Mouse (Mus musculus) adrenal gland, postnatal 4 days (tissue): ENCODE data around the gene Pcolce. TPM values are rescaled to one million over a fixed set of nuclear protein-coding genes. Genes with fewer than 3 reads are reported as not detected.
"Not testable (repeated sequence)": the region's sequence is repeated elsewhere in the genome, so short reads cannot be mapped to it uniquely, and the experiment has no call there.

Experiments used
- DNase-seq, 2 experiments: peaks; one replicate each; pipeline ENCODE4 v3.0.0; 2021 to 2022; ENCODE audit warnings: low spot score in 2 of 2, mixed read lengths in 2 of 2
- total RNA-seq, 2 experiments: library from RNA; stranded (reverse); gene quantifications; 2 replicates each; pipeline ENCODE4 v1.2.3; 2021

Pcolce gene
- total RNA-seq, 2 experiments from 2014 or later = 549 to 594 TPM

DNA sequence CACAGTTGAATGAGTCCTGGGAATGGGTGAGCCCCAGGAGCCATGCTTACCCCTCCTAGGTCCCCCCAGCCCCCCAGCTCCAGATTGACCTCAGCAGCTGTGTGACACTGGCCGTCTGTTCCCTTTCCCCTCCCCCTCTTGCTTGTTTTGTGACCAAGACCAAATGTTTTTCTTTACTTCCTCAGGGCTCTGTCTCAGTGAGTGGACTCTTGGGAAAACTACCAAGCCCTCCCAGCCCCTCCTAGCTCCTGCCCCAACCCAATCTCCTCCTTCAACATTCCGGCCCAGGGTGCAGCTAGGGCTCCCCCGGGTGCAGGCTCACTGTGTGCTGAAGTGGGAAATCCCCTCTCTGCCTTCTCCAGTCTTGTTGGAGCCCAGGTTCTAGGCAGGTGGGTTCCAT, 17.0 kb upstream of the Pcolce start:
- no peak for DNase-seq

DNA sequence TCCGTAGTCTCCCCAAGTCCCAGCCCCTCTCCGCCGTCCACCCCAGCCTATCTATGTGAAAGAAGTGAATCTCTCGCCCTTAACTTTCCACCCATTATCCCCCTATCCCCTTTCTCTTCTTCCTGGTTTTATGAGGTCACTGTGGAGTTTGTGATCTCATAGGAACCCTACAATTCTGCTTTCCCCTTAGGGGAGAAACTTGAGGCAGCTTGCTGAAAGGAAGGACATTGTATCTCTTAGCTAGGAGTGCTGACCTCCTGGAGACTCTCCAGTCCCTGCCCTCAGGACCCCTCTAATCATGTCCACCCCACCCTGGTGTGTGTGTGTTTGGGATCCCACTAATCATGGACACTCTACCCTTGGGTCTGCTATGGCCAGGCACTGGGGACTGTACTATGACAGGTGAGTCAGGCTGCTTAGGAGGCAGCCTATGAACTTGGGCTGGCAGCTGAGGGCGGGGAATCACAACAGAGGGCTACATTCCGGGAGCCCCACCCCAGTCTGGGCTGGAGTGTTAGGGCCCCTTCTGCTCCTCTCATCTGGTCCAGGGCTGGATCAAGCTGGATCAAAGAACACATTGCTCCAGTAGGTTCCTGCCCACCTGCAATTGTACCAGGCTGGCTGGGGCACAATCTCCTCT, 16.4 kb upstream of the Pcolce start:
- no peak for DNase-seq

DNA sequence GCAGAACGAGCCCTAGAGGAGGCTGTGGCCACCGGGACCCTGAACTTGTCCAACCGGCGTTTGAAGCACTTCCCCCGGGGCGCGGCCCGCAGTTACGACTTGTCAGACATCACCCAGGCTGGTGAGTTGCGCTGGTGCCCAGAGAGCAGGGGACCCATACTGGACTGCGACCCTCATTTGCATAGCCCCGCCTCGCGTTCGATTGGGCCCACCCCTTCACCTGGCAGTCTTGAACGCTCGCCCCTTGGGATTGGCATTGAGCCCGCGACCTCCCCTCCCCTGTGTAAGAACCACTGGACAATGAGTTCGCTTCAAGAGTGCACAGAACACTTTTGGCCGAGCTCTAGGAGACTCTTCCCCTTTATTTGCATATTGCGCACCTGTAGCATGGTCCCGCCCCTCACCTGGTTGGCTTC, 15.7 kb upstream of the Pcolce start:
- no peak for DNase-seq

DNA sequence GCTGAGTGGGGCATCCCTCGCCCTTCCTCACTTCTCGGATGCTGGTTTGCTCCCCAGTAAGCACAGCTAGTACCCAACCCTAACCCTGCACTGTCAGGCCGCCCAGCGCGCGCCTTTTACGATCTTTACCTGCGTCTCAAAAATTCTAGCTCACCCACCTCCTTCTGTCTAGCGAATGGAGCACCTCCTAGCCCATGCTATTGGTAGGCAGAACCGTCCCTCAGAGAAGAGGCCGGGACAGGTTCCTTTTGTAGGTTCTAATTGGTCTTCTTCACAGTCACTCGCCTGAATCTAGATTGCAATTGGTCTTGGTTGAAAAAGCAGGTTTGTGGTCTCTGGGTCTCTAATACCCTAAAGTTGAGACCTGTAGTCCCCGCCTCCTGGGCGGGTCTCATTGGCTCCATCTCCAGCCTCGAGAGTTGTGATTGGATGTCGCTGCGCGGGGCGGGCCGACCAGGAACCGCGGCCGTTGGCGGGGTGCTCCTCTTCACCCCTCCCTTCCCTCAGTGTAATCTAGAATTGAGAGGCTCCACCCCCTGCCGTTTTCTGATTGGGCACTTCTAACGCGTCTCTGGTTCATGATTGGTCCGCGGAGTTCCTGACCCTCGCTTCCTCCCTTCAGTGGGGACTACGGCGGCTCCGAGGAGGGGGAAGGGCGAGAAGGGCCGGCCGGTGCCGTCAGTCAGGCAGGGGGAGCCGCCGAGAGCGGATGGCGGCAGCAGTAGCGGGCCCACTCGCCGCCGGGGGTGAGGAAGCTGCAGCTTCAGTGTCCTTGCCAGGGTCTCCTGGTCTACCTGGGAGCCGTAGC, 15.1 kb upstream of the Pcolce start, which contains the start of the genes Fbxo24, Lrch4 and Gm20605:
Fbxo24 (minus strand) TSS at position 505 of the 808 bp plus-strand sequence.
Lrch4 (plus strand) TSS at position 624 of the 808 bp plus-strand sequence.
Gm20605 (plus strand) TSS at position 678 of the 808 bp plus-strand sequence.
- DNase-seq = peak; percentile 88 to 97

DNA sequence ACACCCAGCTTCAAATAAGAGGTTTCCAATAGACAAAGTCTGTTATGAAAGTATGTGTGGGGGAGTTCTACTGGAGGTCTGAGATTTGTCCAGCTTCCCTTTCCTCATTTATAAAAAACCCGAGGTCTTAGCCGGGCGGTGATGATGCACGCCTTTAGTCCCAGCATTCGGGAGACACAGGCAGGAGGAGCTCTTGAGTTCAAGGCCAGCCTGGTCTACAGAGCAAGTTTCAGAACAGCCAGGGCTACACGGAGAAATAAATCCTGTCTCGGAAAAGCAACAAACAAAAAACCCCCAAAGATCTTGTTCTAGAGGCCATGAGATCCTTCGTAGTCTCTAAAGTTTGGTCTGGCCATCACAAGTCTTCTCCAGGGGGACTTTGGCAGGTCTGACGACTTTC, 14.4 kb upstream of the Pcolce start:
- no peak for DNase-seq

DNA sequence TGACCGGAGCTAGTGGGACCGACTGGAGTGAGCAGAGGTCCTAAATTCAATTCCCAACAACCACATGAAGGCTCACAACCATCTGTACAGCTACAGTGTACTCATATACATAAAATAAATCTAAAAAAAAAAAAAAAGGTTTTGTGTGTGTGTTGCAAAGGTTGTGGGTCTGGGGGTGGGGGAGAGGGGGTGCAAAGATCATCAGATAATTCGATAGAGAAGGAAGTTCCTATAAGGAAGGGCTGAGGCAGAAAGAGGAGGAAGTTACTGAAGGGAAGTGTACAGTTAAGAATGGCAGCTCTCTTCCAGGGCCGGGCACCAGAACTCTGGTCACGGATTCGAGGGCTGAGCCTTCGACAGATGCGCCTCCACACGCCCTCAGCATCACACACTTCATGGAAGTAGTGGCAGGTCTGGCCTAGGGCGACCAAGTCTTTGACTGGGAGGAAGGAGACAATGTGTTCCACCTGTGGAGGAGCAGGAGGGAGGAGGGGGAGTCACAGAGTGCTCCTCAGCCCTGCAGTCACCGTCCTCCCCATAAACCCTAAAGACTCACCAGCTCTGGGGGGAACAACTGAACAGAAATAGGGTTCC, 10.4 kb upstream of the Pcolce start:
- no peak for DNase-seq

DNA sequence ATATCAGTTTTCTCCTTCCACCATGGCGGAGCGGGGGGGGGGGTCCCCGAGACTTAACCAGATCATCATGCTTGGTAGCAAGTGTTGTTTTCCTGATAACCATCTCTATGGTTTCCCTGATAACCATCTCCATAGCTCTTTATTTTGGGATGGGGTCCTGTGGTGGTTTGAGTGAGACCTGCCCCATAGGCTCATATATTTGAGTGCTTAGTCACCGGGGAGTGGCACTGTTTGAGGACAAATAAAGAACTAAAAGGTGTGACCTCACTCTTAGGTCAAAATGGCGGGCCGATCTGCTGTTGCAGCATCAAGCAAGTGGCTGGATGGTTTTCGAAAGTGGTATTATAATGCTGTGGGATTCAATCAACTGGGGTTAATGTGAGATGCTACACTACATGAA, 1.8 kb upstream of the Pcolce start:
- DNase-seq = no peak

DNA sequence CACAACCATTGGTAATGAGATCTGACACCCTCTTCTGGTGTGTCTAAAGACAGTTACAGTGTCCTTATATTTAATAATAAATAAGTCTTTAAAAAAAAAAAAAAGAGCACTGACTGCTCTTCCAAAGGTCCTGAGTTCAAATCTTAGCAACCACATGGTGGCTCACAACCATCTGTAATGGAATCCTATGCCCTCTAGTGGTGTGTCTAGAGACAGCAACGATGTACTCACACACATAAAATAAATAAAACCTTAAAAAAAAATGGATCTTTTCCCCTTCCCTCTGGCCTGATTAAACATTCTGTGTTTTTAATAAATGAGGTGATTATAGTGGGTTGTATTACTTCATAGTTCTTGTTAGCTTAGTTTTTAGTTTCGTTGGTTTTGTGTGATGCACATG, 1.3 kb upstream of the Pcolce start:
- DNase-seq = not testable (repeated sequence)

DNA sequence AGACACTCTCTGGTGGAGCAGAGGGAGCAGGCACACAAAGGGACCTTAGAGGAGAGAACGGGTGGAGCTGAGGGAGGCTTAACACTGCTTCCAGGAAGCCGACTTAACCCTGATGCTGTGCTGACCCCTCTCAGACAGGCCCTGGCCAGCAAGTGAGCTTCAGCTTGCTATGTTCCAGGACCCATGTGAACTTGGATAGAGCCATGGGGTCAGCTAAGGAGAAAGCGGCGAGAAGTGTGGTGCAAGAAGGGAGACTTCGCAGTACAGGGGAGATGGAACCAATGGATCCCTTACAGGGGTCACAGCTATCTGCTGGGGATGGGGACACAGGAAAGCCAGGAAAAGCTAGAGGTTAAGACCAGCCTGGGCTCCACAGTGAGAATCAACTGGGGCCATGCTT, 508 bp downstream of the Pcolce start:
- no peak for DNase-seq

DNA sequence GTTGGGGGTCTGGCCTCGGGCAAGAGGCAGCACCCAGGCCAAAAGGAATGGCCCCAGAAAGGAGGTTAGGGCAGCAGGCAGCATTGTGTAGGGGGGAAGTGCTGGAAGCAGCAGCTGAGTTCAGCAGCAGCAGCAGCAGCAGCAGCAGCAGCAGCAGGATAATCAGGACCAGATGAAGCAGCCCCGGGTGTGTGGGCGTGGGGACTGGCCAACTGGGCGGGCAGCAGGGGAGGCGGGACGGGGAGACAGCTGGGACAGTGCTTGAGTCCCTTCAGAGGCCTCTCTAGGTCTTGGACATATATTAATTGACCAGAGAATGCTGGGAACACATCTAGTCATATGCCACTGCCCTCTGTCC, 2.4 kb downstream of the Pcolce start:
- DNase-seq = peak in 1 of 2 experiments; percentile 65

DNA sequence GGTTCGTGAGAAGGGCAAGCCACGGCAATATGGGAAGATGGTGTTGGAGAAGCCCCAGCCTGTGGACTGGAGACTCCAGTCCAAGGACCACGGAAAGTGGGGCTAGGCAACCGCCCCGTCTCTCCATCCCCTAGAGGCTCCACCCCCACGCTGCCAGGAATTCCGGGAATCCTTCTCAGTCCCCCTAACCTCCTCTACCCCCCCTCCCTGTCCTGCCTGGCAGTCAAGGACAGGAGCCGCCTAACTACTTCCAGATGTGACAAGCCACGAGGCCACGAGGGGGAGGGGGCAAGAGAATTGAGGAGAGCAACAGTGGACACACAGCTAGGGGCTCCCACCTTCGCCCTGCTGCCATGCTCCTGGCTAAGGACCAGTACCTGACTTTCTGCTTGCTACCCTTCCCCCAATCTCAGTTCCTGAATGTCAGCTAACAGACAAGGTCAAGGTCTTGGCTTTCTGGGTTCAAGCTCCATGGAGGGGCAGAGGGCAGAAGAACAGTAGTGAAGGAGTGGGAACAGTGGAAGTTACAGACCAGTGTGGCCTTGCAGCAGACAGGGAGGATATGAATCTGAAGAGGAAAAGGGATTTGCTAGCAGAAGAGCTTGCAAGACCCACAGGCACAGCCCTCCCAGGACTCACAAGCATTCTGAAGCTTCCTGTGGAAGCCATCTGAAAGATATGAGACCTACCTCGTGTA, 2.9 kb downstream of the Pcolce start:
- DNase-seq = peak in 1 of 2 experiments; percentile 66

DNA sequence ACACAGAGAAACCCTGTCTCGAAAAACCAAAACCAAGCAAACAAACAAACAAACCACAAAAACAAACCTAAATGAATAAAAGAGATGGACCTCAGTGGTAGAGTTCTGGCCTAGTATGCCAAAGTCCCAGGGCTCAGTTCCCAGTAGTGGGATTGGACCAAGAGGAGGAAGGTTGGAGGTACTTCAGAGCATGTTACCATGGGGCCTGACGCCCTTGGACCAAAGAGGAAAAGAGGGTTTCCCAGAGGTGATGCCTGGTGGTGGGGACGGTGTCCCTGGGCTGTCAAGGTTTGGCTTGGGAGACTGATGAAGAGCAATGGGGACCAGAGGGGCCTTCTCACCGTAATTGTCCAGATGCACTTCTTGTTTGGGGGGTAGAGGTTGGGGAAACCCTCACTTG, 3.5 kb downstream of the Pcolce start:
- no peak for DNase-seq

DNA sequence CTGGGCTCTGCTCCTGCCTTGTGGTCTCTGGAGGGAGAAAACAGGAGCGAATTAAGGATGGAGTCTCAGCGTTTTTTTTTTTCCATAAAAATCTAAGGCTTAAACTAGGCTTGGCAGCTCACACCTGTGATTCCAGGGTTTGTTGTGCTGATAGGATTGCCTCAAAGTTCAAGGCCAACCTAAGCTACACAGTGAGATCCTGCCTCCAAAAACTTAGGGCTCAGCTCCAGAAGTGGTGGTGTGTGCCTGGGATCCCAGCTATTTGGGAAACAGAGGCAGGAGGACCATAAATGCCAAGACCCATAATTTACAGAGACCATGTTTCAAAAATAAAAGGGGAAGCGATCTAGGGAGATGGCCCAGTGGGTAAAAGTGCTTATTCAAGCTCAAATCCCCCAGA, 4.3 kb downstream of the Pcolce start:
- DNase-seq = no peak

DNA sequence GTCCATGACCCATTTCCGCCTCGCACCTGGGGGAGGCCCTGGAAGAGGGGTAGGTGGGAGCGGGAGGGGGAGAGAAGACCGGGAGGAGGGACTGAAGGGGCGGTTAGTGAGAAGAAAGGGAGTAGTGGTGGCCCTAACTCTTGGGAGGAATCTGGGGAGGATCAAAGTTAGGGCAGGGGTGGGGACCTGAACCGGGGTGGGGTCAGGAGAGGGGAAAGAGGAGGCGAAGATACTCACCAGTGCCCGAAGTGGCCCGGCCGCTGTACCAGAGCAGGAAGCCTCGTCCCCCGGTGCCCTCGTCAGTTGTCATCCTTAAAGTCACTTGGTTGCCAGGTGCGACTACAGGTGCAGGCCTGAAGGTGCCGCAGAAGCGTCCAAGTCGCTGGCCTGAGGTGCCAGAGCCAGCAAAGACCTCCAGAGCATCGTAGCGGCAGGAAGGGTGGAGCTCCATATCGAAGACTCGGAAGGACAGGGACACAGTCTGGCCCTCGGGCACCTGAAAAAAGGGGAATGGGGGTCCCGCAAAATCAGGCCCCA, 4.9 kb downstream of the Pcolce start:
- DNase-seq = no peak

DNA sequence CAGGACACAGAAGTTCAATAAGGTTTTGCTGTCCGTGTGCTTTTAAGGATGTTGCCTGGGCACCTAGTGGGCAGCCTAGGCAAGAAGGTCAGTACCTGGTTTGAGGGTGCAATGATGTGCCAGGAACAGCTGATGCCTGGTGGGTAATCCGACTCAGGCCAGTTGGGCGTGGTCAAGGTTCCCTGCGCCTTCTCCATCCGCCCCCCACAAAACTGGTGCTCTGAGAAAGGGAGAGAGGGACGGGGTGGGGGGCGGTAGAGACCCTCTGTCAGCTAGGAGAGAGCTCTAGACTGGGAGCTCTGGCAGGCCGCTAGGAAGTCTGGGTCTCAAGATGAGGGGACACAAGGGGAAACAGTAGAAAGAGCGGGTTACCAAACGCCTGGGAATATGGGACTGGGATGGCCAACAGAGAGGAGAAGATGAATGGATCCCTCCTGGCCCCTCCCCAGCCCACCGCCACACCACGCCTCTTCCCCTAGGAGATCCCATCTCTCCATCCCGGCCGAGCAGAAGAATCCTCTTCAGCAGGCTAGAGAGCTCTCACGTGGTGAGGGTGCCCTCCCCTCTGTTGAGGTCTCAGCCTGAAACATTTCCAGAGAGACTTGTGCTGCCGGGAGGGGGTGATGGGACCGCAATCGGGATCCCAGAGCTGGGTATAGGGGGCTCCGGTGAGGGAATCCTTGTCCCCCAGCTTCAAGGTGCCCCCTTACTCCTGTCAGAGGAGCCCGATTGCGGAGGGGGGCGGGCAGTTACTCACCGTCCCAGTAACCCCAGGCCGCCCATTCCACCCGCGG, 5.5 kb downstream of the Pcolce start:
- no peak for DNase-seq

DNA sequence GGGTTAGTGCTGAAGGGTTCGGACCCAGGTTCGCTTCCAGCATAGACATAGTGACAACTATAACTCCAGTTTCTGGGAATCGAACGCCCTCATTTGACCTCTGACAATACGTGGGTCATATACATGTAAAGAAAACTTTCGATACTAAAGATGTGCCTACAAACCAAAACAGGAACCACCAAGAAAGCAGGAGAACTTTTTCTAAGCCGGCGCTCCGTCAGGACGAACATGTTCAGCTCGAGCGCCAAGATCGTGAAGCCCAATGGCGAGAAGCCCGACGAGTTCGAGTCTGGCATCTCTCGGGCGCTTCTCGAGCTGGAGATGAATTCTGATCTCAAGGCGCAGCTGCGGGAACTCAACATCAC, 12.2 kb downstream of the Pcolce start:
- DNase-seq = no peak

DNA sequence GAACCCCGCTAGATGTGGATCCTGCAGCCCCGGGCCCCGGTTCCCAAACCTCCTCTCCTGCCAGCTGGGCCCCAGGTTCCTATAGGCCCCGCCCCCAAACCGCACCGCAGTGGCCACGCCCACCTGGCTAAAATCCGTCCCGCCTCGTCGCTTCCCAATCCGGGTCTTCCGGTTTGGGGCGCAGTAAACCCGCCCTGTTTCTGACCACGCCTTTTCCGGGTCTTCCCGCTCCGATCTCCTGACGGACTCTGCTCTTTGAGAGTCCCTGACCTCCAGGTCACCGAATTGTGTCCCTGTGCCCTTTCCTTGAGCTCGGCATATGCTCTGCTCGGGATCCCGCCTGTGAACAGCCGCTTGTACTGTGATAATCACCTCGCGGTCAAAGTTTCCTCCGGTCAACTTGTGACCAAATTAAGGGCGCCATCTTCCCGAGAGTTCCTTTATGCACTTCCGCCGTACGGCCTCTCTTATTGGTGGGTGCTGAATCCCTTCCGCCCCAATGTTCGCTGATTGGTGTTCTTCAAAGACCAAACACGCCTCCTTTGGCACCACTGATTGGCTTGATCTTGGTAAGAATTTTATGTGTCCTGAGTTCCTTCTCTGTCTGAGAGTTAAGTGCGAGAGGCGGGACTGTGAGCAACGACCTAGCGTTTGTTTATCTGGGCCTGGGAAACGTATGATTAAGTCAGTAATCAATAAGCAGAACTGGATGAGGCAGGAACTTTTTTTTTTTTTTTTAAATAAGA, 12.8 kb downstream of the Pcolce start, which contains the start of gene Mospd3:
Mospd3 (minus strand) TSS at position 440 of the 746 bp plus-strand sequence.
- DNase-seq = peak; percentile 79 to 94

DNA sequence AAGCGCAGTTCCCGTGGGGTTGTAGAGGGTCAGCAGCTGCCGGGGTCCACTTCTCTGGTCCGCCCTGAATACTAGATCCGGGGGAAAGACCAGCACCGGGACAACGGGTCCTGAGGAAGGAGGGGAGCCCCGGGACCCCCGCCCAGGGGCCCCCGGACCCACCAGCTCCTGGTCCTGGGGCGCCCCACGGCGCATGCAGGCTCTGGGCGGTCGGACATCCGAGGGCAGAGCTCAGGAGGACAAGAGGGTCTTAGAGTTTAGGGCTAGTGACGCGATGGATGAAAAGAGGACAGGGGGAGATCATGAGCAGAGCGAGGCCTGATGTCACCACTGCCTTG, 13.3 kb downstream of the Pcolce start:
- no peak for DNase-seq

DNA sequence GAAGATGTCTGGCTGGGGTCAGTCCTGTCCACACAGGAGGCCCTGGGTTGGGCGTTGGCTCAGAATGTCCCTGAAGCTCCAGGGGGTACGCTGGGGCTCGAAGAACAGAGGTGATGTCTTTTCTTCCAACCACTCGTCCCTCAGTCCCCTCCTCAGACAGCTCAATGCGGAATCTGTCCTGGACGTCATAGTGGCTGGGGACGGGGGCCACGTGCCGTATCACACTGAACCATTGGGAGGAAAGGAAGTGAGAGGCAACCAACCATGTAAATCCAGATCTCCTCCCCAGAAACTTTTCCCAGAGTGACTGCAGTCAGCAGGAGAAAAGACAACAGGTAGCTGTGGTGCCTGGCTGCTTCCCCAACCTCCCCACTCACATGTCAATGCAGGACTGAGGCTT, 14.0 kb downstream of the Pcolce start:
- DNase-seq = no peak
